Mouse (Mus musculus) liver, postnatal 0 days (tissue): ENCODE measurements around the gene Ppara.

Experiments used
- CTCF ChIP-seq: sonication (generic); IDR thresholded peaks from 2 replicates; pipeline ENCODE4 v1.5.1; 2016; ENCODE audit warnings: antibody characterized with exemption, low read depth
- EP300 ChIP-seq: IDR thresholded peaks from 2 replicates; pipeline ENCODE4 v1.6.1; 2016; ENCODE audit warnings: antibody characterized with exemption, low read depth, mild to moderate bottlenecking

DNA sequence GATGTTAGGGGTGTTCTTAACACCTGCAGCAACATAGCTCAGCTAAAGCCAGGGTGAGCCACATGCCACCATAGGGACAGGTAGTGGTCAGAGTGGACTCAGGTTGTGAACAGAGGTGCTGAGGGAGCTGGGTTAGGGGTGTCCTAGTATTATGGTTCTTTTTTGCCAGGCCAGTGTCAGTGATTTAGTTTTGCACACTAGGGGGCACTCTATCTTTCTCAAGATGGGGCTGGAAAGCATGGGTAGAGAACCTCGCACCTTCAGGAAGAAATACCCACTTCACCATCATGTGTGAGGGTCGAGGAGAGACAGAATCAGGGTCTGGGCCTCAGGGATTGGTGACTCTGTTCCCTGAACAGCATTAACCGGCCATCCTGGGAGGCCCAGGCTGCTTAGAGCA, 100.6 kb downstream of the Ppara start:
- TF ChIP-seq CTCF (peak; percentile 50), EP300 (no peak)
